Mouse (Mus musculus) lung, postnatal 25 days (tissue): ENCODE measurements around the gene Sec31a.

Experiments used
- DNase-seq: peaks from one replicate; pipeline ENCODE4 v3.0.0; 2022; ENCODE audit warnings: low spot score

The Sec31a gene

GRCm38 (mm10) chr5:100408485-100408884 lies 7.5 kb downstream of the Sec31a start:
- DNase-seq: no peak

- DNase-seq: no peak
Observed at GRCm38 (mm10) chr5:100396753-100397152, 19.3 kb downstream of the Sec31a start.

DNA sequence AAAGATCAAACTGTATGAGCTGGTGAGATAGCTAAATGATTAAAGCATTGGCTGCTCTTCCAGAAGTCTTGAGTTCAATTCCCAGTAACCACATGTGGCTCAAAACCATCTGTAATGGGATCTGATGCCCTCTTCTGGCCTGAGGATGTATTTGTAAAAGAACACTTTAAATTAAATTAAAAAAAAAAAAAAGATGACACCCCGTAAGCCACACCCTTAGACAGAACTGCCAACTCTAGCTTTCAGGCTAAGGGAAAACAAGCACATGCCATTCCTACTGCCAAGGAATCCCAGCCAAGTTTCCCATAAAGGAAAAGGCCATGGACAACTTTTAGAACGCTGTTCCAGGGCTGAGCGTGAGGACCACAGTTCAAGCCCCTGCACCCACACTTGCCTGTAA lies 22.4 kb downstream of the Sec31a start:
- peak; percentile 8 for DNase-seq

- no peak for DNase-seq
Observed at GRCm38 (mm10) chr5:100392436-100392955, 23.5 kb downstream of the Sec31a start.

- DNase-seq: no peak
Observed at GRCm38 (mm10) chr5:100383782-100384510, 32.1 kb downstream of the Sec31a start.

GRCm38 (mm10) chr5:100381094-100381493 lies 34.9 kb downstream of the Sec31a start:
- no peak for DNase-seq

DNA sequence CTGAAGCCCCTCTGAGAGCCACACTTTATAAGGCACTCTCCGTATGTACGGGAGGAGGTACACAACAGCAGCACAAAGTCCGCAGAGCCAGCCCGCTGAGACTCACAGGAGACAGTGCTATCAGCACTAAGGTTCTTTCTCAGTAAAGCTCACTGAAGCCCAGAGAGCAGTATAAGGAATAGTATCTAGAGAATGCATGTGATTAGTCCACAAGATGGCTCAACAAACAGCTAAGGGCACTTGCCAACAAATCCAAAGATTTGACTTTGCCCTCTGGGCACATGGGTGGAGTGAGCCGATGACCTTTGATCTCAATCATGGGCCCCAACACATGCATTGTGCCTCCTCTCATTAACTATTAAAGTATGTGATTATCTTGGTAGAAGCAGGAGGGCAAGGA lies 35.8 kb downstream of the Sec31a start:
- DNase-seq: no peak

- no peak for DNase-seq
Observed at GRCm38 (mm10) chr5:100378981-100379380, 37.1 kb downstream of the Sec31a start.

GRCm38 (mm10) chr5:100378211-100378610 lies 37.8 kb downstream of the Sec31a start:
- no peak for DNase-seq

DNA sequence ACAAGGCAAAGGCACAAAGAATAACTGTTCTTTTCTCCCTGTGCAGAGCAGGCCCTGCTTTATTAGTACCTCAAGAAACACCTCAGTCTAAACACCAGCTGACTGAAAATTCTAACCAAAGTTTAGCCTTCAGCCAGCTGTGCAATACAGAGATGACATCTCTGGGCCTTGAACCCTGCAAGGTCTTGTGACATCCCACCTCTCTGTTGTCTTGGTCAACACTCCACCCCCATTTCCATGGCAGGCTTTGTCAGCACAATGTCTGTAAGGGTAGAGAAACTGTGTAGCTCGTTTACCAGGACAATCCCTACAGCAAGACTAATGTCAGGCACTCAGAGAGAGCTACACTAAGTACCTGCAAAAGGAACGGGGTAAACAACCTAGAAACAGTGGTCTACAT lies 38.7 kb downstream of the Sec31a start:
- DNase-seq: no peak

DNA sequence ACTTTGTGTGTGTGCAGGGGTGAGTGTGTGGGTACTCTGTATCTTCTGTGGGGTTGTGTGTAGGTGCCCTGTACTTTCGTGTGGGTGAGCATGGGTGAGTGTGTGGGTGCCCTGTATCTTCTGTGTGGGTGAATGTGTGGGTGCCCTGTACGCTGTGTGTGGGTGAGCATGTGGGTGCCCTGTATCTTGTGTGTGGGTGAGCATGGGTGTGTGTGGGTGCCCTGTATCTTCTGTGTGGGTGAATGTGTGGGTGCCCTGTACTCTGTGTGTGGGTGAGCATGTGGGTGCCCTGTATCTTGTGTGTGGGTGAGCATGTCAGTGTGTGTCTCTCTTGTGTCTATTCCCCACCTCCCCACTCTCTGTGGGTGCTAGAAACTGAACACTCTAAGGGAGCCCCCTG lies 41.3 kb downstream of the Sec31a start:
- no peak for DNase-seq

DNA sequence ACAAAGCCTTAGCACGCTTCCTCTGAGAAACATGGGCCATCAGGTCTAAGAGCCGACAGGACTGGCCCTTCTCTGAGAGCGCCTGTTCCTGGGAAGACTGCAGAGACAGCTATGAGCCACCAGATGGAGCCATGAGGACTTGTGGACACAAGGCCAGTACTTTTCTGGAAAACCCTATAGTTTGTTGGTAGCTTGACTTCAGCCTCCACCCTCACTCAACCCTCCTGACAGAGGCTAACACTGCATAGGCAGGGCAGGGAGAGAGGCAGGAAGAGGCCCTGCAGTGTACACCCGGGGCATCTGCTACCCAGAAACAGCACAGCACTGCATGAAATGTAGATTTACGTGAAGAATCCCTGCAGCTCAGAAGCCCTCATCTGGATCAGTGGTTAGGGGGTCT lies 42.1 kb downstream of the Sec31a start:
- peak; percentile 43 for DNase-seq

GRCm38 (mm10) chr5:100370919-100371318 lies 45.1 kb downstream of the Sec31a start:
- no peak for DNase-seq

DNA sequence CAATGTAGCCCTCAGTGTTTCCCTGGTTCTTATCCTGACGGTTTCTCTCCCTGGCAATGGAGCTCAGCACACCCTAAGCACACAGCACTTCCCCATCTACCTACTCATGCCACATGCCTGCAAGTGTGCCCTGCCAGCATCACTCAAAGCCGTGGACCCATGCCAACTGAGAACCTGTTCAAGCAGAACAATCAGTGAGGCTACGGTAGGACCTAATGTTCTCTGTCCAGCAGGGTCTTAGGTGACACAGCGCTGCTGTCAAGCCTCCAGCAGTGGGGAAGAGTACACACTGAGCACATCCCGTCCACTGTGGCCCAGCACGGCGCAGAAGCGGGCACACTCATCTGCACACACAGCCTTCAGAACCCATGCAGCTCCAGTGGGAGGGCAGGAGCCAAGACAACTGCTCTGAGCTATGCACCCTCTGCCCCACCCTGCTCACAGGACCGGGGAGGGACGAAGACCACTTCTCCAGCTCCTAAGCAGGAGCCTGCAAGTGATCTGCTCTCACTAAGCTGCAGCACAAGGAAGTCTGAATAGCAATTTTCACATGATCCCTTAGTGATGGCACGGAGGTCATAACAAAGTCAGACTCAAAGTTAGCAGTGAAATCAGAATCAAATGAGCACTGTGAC lies 46.1 kb downstream of the Sec31a start:
- DNase-seq: peak; percentile 73

DNA sequence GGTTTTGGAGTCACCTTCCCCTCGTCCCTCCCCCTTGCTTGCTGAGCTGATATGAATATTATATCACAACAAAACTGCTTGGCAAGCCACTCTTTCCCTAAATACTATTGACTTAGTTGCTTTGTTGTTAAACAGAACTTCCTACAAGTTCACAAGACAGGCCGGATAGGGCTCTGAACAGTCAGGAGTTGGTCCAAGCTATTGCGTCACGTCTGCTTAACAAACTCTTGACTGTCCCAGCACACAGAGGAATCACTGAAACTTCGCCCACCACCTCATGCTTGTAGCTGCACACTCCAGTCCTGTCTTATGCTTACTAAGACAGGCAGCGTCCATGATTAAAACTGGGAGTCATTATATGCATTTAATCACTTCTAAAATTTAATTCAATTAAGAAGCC lies 46.9 kb downstream of the Sec31a start:
- peak; percentile 26 for DNase-seq

DNA sequence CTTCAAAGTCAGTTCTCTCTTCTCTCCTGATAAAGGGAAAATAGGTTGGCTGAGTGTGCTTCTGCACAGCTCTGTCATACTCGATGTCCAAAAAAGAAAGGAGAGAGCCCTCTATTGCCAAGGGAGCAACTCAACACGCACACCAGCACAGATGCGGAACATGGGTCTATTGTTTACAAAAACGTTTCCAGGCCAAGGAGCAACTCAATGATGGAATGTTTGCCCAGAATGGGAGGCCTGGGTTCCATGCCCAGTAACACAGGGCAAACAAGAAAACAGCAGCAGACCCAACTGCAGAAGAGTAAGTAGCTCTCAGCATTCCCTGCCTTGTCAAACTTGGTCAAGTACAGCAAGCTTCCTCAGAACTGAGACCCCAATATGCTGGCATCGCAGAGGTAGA lies 47.5 kb downstream of the Sec31a start:
- DNase-seq: peak; percentile 7

DNA sequence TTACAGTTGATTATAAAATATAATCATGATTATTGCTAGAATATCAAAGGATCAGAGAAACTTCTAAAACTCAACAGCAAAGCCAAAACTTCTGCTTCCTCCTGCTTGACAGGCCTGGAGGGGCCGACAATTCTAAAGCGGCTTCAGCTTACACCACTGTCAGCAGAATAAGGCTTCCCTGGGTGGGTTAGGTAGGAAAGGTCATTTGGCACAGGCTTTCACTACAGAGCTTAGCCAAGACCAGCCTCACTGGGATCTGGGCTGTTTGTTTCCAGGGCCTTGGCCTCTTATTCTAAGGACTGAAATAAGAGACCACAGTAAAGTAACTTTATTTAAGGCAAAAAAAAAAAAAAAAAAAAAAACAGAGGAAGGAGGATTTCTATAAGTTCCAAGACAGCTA lies 49.0 kb downstream of the Sec31a start:
- DNase-seq: no peak

- DNase-seq: no peak
Observed at GRCm38 (mm10) chr5:100360296-100360695, 55.7 kb downstream of the Sec31a start.

- DNase-seq: no peak
Observed at GRCm38 (mm10) chr5:100358334-100358733, 57.7 kb downstream of the Sec31a start.

GRCm38 (mm10) chr5:100354644-100355043 lies 61.4 kb downstream of the Sec31a start:
- no peak for DNase-seq

DNA sequence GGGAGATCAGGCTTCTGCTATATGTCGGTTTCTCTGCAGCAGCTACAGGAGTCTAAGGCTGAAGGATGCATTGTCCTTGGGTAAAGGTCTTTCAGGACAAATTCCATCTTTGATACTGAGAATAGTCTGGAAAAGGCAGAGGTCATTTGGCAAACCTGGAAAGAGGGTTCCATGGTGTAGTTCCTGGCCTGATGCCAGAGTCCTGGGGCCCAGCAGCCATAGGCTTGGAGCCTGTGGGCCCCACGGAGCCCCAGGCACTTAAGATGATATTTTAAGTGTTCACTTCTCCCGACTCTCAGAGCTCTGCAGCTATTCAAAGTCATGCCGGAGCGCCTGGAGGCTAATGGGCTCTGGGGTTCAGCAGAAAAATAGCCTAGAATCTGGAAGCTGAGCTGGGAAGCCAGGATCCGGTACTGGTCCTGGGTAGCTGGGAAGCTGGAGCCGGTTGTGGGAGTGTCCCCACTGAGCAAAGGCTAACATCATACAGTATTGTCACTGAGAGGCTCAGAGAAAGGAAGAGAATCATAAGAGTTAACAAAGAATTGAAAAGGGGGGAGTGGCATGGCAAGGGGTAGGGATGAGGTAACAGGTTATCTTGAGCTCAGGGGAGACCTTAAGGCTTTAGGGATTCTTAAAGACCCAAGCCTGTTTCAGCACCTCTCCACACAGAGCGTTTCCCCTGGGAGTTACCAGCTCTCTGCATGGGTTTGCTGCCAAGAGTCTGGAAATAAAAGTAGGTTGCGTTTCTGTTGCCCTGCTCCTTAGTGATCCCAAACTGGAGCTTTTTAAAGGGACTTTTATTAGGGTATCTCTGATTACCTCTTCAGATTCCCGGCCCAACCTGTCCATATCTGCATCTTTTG lies 62.8 kb downstream of the Sec31a start:
- DNase-seq: no peak

- no peak for DNase-seq
Observed at GRCm38 (mm10) chr5:100350907-100351456, 65.1 kb downstream of the Sec31a start.
